Mouse (Mus musculus) adipocyte (in vitro differentiated cells): Measurements from ENCODE around the gene Esm1.

Experiments used
- DNase-seq: peaks from one replicate; pipeline ENCODE4 v3.0.0-alpha.2; 2016; ENCODE audit warnings: low spot score

Esm1 gene

GRCm38 (mm10) chr13:113209624-113210023 lies at the start of gene Esm1:
TSS of gene Esm1 (plus strand) at chr13:113209659.
- no peak for DNase-seq

- no peak for DNase-seq
Observed at GRCm38 (mm10) chr13:113164252-113165005, 45.0 kb upstream of the Esm1 start.

GRCm38 (mm10) chr13:113168018-113168534 lies 41.4 kb upstream of the Esm1 start:
- peak; percentile 73 for DNase-seq

- peak; percentile 40 for DNase-seq
Observed at GRCm38 (mm10) chr13:113170256-113170655, 39.2 kb upstream of the Esm1 start.

GRCm38 (mm10) chr13:113174162-113174561 lies 35.3 kb upstream of the Esm1 start:
- no peak for DNase-seq

GRCm38 (mm10) chr13:113183310-113183709 lies 26.1 kb upstream of the Esm1 start:
- no peak for DNase-seq

GRCm38 (mm10) chr13:113183720-113184119 lies 25.7 kb upstream of the Esm1 start:
- DNase-seq: no peak

GRCm38 (mm10) chr13:113196808-113197674 lies 12.4 kb upstream of the Esm1 start:
- DNase-seq: no peak

- no peak for DNase-seq
Observed at GRCm38 (mm10) chr13:113197872-113198502, 11.5 kb upstream of the Esm1 start.

- no peak for DNase-seq
Observed at GRCm38 (mm10) chr13:113199331-113199730, 10.1 kb upstream of the Esm1 start.

- DNase-seq: no peak
Observed at GRCm38 (mm10) chr13:113200726-113201125, 8.7 kb upstream of the Esm1 start.

- DNase-seq: no peak
Observed at GRCm38 (mm10) chr13:113201631-113202030, 7.8 kb upstream of the Esm1 start.

GRCm38 (mm10) chr13:113202184-113202583 lies 7.3 kb upstream of the Esm1 start:
- DNase-seq: no peak

GRCm38 (mm10) chr13:113203146-113203545 lies 6.3 kb upstream of the Esm1 start:
- DNase-seq: no peak

GRCm38 (mm10) chr13:113205346-113205745 lies 4.1 kb upstream of the Esm1 start:
- no peak for DNase-seq

- no peak for DNase-seq
Observed at GRCm38 (mm10) chr13:113211345-113211744, 1.9 kb downstream of the Esm1 start.

- no peak for DNase-seq
Observed at GRCm38 (mm10) chr13:113212401-113212800, 2.9 kb downstream of the Esm1 start.

- no peak for DNase-seq
Observed at GRCm38 (mm10) chr13:113213865-113214264, 4.4 kb downstream of the Esm1 start.

GRCm38 (mm10) chr13:113221851-113222250 lies 12.4 kb downstream of the Esm1 start:
- DNase-seq: no peak

- DNase-seq: peak; percentile 78
Observed at GRCm38 (mm10) chr13:113224105-113224504, 14.6 kb downstream of the Esm1 start.

- no peak for DNase-seq
Observed at GRCm38 (mm10) chr13:113225811-113226210, 16.4 kb downstream of the Esm1 start, which contains the start of gene Gzmk. TSS of gene Gzmk (minus strand) at chr13:113225908.

GRCm38 (mm10) chr13:113227076-113227475 lies 17.6 kb downstream of the Esm1 start:
- peak; percentile 21 for DNase-seq
